Mouse (Mus musculus) frontal cortex, postnatal 36 days (tissue): ENCODE results near the gene Nsun3.

Experiments
- DNase-seq, 2 experiments: peaks; one replicate each; pipeline ENCODE4 v3.0.0; 2022; ENCODE audit warnings: low spot score in 2 of 2

The Nsun3 gene

GRCm38 (mm10) chr16:62786621-62787331, at the start of gene Nsun3:
TSS of gene Nsun3 (minus strand) at chr16:62786818.
- peak; percentile 85 to 93 for DNase-seq

GRCm38 (mm10) chr16:62834016-62834735, 47.6 kb upstream of the Nsun3 start:
- no peak for DNase-seq

GRCm38 (mm10) chr16:62832481-62832880, 45.9 kb upstream of the Nsun3 start:
- DNase-seq, result no peak

GRCm38 (mm10) chr16:62832027-62832426, 45.4 kb upstream of the Nsun3 start:
- DNase-seq, result no peak

GRCm38 (mm10) chr16:62826156-62827001, 39.8 kb upstream of the Nsun3 start:
- DNase-seq, result no peak

GRCm38 (mm10) chr16:62822472-62822871, 35.9 kb upstream of the Nsun3 start:
- peak in 1 of 2 experiments; percentile 48 for DNase-seq

- no peak for DNase-seq
Measured at GRCm38 (mm10) chr16:62814491-62814890, 27.9 kb upstream of the Nsun3 start, which contains the start of gene Stx19. TSS of gene Stx19 (plus strand) at chr16:62814676.

GRCm38 (mm10) chr16:62813790-62814189, 27.2 kb upstream of the Nsun3 start:
- no peak for DNase-seq

- DNase-seq, result no peak
Measured at GRCm38 (mm10) chr16:62810855-62811254, 24.2 kb upstream of the Nsun3 start.

- DNase-seq, result no peak
Measured at GRCm38 (mm10) chr16:62807249-62807979, 20.8 kb upstream of the Nsun3 start.

GRCm38 (mm10) chr16:62804621-62805020, 18.0 kb upstream of the Nsun3 start:
- DNase-seq, result no peak

- DNase-seq, result no peak
Measured at GRCm38 (mm10) chr16:62799839-62800238, 13.2 kb upstream of the Nsun3 start.

- DNase-seq, result no peak
Measured at GRCm38 (mm10) chr16:62799426-62799825, 12.8 kb upstream of the Nsun3 start.

GRCm38 (mm10) chr16:62798808-62799207, 12.2 kb upstream of the Nsun3 start:
- no peak for DNase-seq

GRCm38 (mm10) chr16:62796608-62797007, 10.0 kb upstream of the Nsun3 start:
- no peak for DNase-seq

GRCm38 (mm10) chr16:62782229-62782628, 4.4 kb downstream of the Nsun3 start:
- DNase-seq, result no peak

GRCm38 (mm10) chr16:62778282-62778681, 8.3 kb downstream of the Nsun3 start:
- DNase-seq, result no peak

GRCm38 (mm10) chr16:62776034-62776433, 10.6 kb downstream of the Nsun3 start:
- DNase-seq, result peak; percentile 12 to 22

GRCm38 (mm10) chr16:62773462-62773861, 13.2 kb downstream of the Nsun3 start:
- peak in 1 of 2 experiments; percentile 23 for DNase-seq

GRCm38 (mm10) chr16:62758340-62758739, 28.3 kb downstream of the Nsun3 start:
- DNase-seq, result no peak

GRCm38 (mm10) chr16:62755307-62755706, 31.3 kb downstream of the Nsun3 start:
- DNase-seq, result no peak
